Mouse (Mus musculus): Measurements from ENCODE around the gene Hrc. TPM values are rescaled to one million over a fixed set of nuclear protein-coding genes. Genes with fewer than 3 reads are reported as not detected.

The Hrc gene
- polyA plus RNA-seq, 1 experiment = 173 TPM

DNA sequence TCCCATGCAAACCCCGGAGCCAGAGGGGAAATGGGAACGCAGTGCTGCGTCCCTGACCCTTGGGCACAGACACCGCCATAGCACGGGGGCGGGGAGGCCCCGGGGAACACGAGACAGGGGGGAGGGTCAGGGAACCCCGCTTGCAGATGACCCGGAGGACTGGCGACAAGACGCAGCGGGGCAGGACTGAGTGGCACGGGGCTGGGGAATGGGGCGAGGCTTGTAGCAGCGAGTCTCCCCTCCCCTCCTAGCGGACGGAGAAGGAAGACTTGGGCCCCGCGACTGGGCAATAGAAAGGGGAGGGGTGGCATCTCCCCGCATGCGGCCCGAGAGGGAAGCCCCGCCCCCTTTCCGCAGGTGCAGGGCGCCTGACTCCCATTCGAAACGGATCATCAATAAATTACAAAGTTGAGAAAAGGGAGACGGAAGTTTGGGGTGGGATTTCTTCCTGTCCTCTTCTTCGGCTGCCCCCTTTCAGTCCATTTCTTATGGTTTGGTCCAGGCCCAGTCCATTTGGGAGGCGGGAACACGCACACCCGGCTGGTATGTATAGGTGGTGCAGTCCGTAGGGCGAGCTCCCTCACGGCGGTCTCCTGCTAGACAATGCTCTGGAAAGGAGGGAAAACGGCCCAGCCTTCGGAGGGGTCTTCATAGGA is 4.4 kb downstream of the Hrc start:
- Histone ChIP-seq H3K36me3 (ENCODE audit: control insufficient read depth, insufficient read depth) (no peaks in the 10 kb centered on the region), H3K27me3 (ENCODE audit: control insufficient read depth, insufficient read depth, insufficient read length) (no peaks in the 10 kb centered on the region), H3K79me2 (ENCODE audit: control insufficient read depth, insufficient read depth) (no peaks in the 10 kb centered on the region), H3K4me2 (ENCODE audit: low read depth) (peak overlapping the region; percentile 100), H3K4me3 (peak overlapping the region; percentile 36), H3ac (ENCODE audit: control insufficient read depth, insufficient read length) (peak overlapping the region; percentile 3)
- no peak for TF ChIP-seq E2F4 (IDR thresholded peaks at IDR 0.05; ENCODE audit: insufficient read depth)
- no peak for TF ChIP-seq TCF12 (IDR thresholded peaks at IDR 0.05; ENCODE audit: insufficient read depth, poor library complexity, severe bottlenecking)
- no peak for TF ChIP-seq MAX (IDR thresholded peaks at IDR 0.05; ENCODE audit: low read depth)
- no peak for TF ChIP-seq TCF3 (IDR thresholded peaks at IDR 0.05; ENCODE audit: insufficient read length, low read depth)
- peak; percentile 95 for TF ChIP-seq POLR2A (IDR thresholded peaks at IDR 0.05; ENCODE audit: insufficient read length, low read depth)
- TF ChIP-seq MYOG (IDR thresholded peaks at IDR 0.05; ENCODE audit: control insufficient read depth in 1 of 3, insufficient read depth in 1 of 3, insufficient read length in 2 of 3, low read depth in 2 of 3) = no peak
- TF ChIP-seq POLR2AphosphoS2 (IDR thresholded peaks at IDR 0.05; ENCODE audit: insufficient read length, low read depth) = peak; percentile 98

- Histone ChIP-seq H3K79me2 (ENCODE audit: control insufficient read depth, insufficient read depth) (no peaks in the 10 kb centered on the region), H3K27me3 (ENCODE audit: control insufficient read depth, insufficient read depth, insufficient read length) (no peaks in the 10 kb centered on the region), H3K36me3 (ENCODE audit: control insufficient read depth, insufficient read depth) (no peaks in the 10 kb centered on the region), H3K4me2 (ENCODE audit: low read depth) (peak overlapping the region; percentile 100), H3ac (ENCODE audit: control insufficient read depth, insufficient read length) (peak overlapping the region; percentile 3), H3K4me3 (peak overlapping the region; percentile 36)
- TF ChIP-seq USF1 (IDR thresholded peaks at IDR 0.05; ENCODE audit: low read depth) (no peak), E2F4 (IDR thresholded peaks at IDR 0.05; ENCODE audit: insufficient read depth) (no peak)
These were observed 5.0 kb downstream of the Hrc start for GRCm38 (mm10) chr7:45340066-45340442.

DNA sequence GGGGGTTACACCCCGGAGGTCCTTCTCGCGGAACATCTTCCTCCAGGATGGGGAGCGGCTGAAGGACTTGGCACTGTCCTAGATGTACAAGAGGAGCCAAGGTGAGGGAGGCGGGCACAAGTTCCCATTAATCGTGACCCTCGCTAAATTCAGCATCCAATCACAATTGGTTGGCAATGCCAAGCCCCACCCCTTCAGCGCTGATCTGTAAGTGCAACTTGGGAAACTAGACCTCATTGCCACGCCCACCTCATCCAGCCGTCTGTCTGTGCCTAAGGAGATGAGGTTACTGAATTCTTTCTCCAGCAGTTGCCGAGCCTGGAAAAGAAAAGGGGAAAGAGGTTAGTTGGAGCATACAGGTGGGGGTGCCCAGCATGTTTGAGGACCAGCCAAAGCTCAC is 5.6 kb downstream of the Hrc start:
- peak overlapping the region; percentile 100 for H3K4me2 ChIP-seq (ENCODE audit: low read depth)
- TF ChIP-seq E2F4 (IDR thresholded peaks at IDR 0.05; ENCODE audit: insufficient read depth) (no peak), REST (IDR thresholded peaks at IDR 0.05; ENCODE audit: insufficient read depth, insufficient read length) (no peak), TCF12 (IDR thresholded peaks at IDR 0.05; ENCODE audit: insufficient read depth, poor library complexity, severe bottlenecking) (no peak), POLR2AphosphoS2 (IDR thresholded peaks at IDR 0.05; ENCODE audit: insufficient read length, low read depth) (peak; percentile 62), POLR2A (IDR thresholded peaks at IDR 0.05; ENCODE audit: insufficient read length, low read depth) (peak; percentile 31)
- no peaks in the 10 kb centered on the region for H3K27me3 ChIP-seq (ENCODE audit: control insufficient read depth, insufficient read depth, insufficient read length)
- H3K36me3 ChIP-seq (ENCODE audit: control insufficient read depth, insufficient read depth) = no peaks in the 10 kb centered on the region
- peak overlapping the region; percentile 36 for H3K4me3 ChIP-seq
- H3K79me2 ChIP-seq (ENCODE audit: control insufficient read depth, insufficient read depth) = no peaks in the 10 kb centered on the region
- H3ac ChIP-seq (ENCODE audit: control insufficient read depth, insufficient read length) = no peak overlapping the region

- H3K4me3 ChIP-seq = peak overlapping the region; percentile 36
- no peaks in the 10 kb centered on the region for H3K27me3 ChIP-seq (ENCODE audit: control insufficient read depth, insufficient read depth, insufficient read length)
- peak overlapping the region; percentile 100 for H3K4me2 ChIP-seq (ENCODE audit: low read depth)
- H3K79me2 ChIP-seq (ENCODE audit: control insufficient read depth, insufficient read depth) = no peaks in the 10 kb centered on the region
- TF ChIP-seq POLR2AphosphoS2 (IDR thresholded peaks at IDR 0.05; ENCODE audit: insufficient read length, low read depth) (no peak), USF1 (IDR thresholded peaks at IDR 0.05; ENCODE audit: low read depth) (no peak), POLR2A (IDR thresholded peaks at IDR 0.05; ENCODE audit: insufficient read length, low read depth) (no peak), SRF (IDR thresholded peaks at IDR 0.05; ENCODE audit: control insufficient read depth, insufficient read length, low read depth) (peak; percentile 21), MYOD1 (IDR thresholded peaks at IDR 0.05; ENCODE audit: control insufficient read depth in 1 of 3, insufficient read length in 2 of 3, low read depth in 2 of 3) (no peak)
- no peaks in the 10 kb centered on the region for H3K36me3 ChIP-seq (ENCODE audit: control insufficient read depth, insufficient read depth)
- no peak overlapping the region for H3ac ChIP-seq (ENCODE audit: control insufficient read depth, insufficient read length)
These were observed 6.2 kb downstream of the Hrc start for GRCm38 (mm10) chr7:45341303-45341702.

DNA sequence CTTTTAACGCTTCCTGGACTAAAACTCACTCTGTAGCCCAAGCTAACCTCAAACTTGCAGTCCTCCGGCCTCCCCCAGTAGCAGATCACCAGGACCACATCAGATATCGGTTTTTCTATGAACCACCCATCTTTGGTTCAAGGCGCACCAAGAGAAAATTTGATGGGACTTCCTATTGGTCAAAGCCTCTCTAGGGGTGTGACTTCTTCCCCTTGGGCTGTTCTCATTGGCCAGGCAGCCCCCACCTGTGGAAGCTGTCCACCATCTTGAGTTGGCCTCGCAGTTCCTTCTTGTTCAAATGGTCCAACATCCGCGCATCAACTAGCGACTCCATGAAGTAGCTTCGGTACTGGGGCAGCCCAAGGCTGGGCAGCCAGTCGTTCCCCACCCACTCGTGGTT is 7.0 kb downstream of the Hrc start:
- Histone ChIP-seq H3K36me3 (ENCODE audit: control insufficient read depth, insufficient read depth) (no peaks in the 10 kb centered on the region), H3K4me3 (no peak overlapping the region), H3ac (ENCODE audit: control insufficient read depth, insufficient read length) (no peak overlapping the region), H3K27me3 (ENCODE audit: control insufficient read depth, insufficient read depth, insufficient read length) (no peaks in the 10 kb centered on the region), H3K4me2 (ENCODE audit: low read depth) (no peak overlapping the region), H3K79me2 (ENCODE audit: control insufficient read depth, insufficient read depth) (no peaks in the 10 kb centered on the region)
- no peak for TF ChIP-seq POLR2AphosphoS2 (IDR thresholded peaks at IDR 0.05; ENCODE audit: insufficient read length, low read depth)
- TF ChIP-seq MAX (IDR thresholded peaks at IDR 0.05; ENCODE audit: low read depth) = no peak
- TF ChIP-seq POLR2A (IDR thresholded peaks at IDR 0.05; ENCODE audit: insufficient read length, low read depth) = no peak
- TF ChIP-seq REST (IDR thresholded peaks at IDR 0.05; ENCODE audit: insufficient read depth, insufficient read length) = no peak
- no peak for TF ChIP-seq TCF12 (IDR thresholded peaks at IDR 0.05; ENCODE audit: insufficient read depth, poor library complexity, severe bottlenecking)
- TF ChIP-seq SRF (IDR thresholded peaks at IDR 0.05; ENCODE audit: control insufficient read depth, insufficient read length, low read depth) = no peak
- no peak for TF ChIP-seq TCF3 (IDR thresholded peaks at IDR 0.05; ENCODE audit: insufficient read length, low read depth)
- TF ChIP-seq MYOG (IDR thresholded peaks at IDR 0.05; ENCODE audit: control insufficient read depth in 1 of 3, insufficient read depth in 1 of 3, insufficient read length in 2 of 3, low read depth in 2 of 3) = no peak
- TF ChIP-seq CEBPB (IDR thresholded peaks at IDR 0.05; ENCODE audit: insufficient read depth, poor library complexity, severe bottlenecking) = no peak
- no peak for TF ChIP-seq MYOD1 (IDR thresholded peaks at IDR 0.05; ENCODE audit: control insufficient read depth in 1 of 3, insufficient read length in 2 of 3, low read depth in 2 of 3)
- TF ChIP-seq USF1 (IDR thresholded peaks at IDR 0.05; ENCODE audit: low read depth) = no peak
- no peak for TF ChIP-seq E2F4 (IDR thresholded peaks at IDR 0.05; ENCODE audit: insufficient read depth)

All from myocyte (in vitro differentiated cells).